Mouse (Mus musculus): ENCODE results near the gene Hes2.

GRCm38 (mm10) chr4:152189071-152189470 is 30.4 kb downstream of the Hes2 start:
- no peak for TF ChIP-seq CTCF (conservative IDR thresholded peaks at IDR 0.05; ENCODE audit: low read length)
- no peak for TF ChIP-seq POU5F1 (IDR thresholded peaks at IDR 0.05; ENCODE audit: borderline replicate concordance, low read length)
- TF ChIP-seq NANOG (IDR thresholded peaks at IDR 0.05; ENCODE audit: borderline replicate concordance, low read length): no peak
